Mouse (Mus musculus) intestine, embryonic 16.5 days (tissue): ENCODE measurements around the gene Ppard. TPM values are rescaled to one million over a fixed set of nuclear protein-coding genes. Genes with fewer than 3 reads are reported as not detected.
A peak's percentile ranks its signal among the peaks of the same experiment; 100 is the strongest.

Experiments used
- ATAC-seq: fragments of 200-750 bp; cut with Nextera tagmentation; 2 replicates; pipeline ENCODE4 v1.8.0; 2017; ENCODE audit warnings: moderate TSS enrichment, moderate library complexity
- H3K27ac ChIP-seq: fragments of 300-500 bp; sonication (generic); 2 replicates; pipeline ENCODE4 v1.5.1; 2014; ENCODE audit warnings: mild to moderate bottlenecking, low read length
- H3K27me3 ChIP-seq: fragments of 300-500 bp; sonication (generic); replicated peaks from 2 replicates; pipeline ENCODE4 v1.6.1; 2014; ENCODE audit warnings: low read length, control low read depth, mixed read lengths; ENCODE audit not compliant: control insufficient read depth, insufficient read depth
- H3K36me3 ChIP-seq: fragments of 300-500 bp; sonication (generic); 2 replicates; pipeline ENCODE4 v1.6.1; 2014; ENCODE audit warnings: low read length, control low read depth; ENCODE audit not compliant: control insufficient read depth, insufficient read depth
- H3K4me1 ChIP-seq: fragments of 300-500 bp; sonication (generic); 2 replicates; pipeline ENCODE4 v1.6.1; 2014; ENCODE audit warnings: low read length, control low read depth, mixed read lengths; ENCODE audit not compliant: control insufficient read depth, insufficient read depth
- H3K4me2 ChIP-seq: fragments of 300-500 bp; sonication (generic); 2 replicates; pipeline ENCODE4 v1.6.1; 2014; ENCODE audit warnings: low read depth, low read length, control low read depth
- H3K4me3 ChIP-seq: fragments of 300-500 bp; sonication (generic); 2 replicates; pipeline ENCODE4 v1.5.1; 2014; ENCODE audit warnings: mild to moderate bottlenecking, low read length
- H3K9ac ChIP-seq: fragments of 300-500 bp; sonication (generic); 2 replicates; pipeline ENCODE4 v1.6.1; 2014; ENCODE audit warnings: low read depth, low read length
- H3K9me3 ChIP-seq: fragments of 300-500 bp; sonication (generic); 2 replicates; pipeline ENCODE4 v1.6.1; 2016; ENCODE audit warnings: low read length, control low read depth; ENCODE audit not compliant: control insufficient read depth
- WGBS: fragments of 180-500 bp; shearing (Covaris S2); extraction: QIAGEN DNeasy Blood & Tissue Kit; methylation state at CpG from one replicate; pipeline ENCODE4 v1.1.7; 2014; 5-methylcytosine and 5-hydroxymethylcytosine counted together
- polyA plus RNA-seq: library from polyadenylated mRNA; unstranded; fragments of >200 nt; fragmentation: Nextera tagmentation; extraction: Ambion mirVana; gene quantifications from 2 replicates; pipeline ENCODE4 v1.2.1, GENCODE M21; 2015

The Ppard gene
- polyA plus RNA-seq, 1 experiment from 2014 or later: 2.2 TPM

GRCm38 (mm10) chr17:28205443-28205842 is 27.1 kb upstream of the Ppard start:
- no peak overlapping the region for H3K4me2 ChIP-seq
- no peak overlapping the region for H3K27ac ChIP-seq
- 91% methylated on average over 8 of the region's 8 CpGs for WGBS
- peaks cover 11% of the 10 kb centered on the region for H3K4me1 ChIP-seq
- H3K36me3 ChIP-seq: peaks cover 5% of the 10 kb centered on the region
- H3K9ac ChIP-seq: no peak overlapping the region
- no peak overlapping the region for H3K4me3 ChIP-seq
- no peak for ATAC-seq
- no peaks in the 10 kb centered on the region for H3K27me3 ChIP-seq
- H3K9me3 ChIP-seq: no peaks in the 10 kb centered on the region

- Histone ChIP-seq H3K4me3 (no peak overlapping the region), H3K4me2 (no peak overlapping the region), H3K27me3 (no peaks in the 10 kb centered on the region), H3K9ac (peak overlapping the region; percentile 70), H3K36me3 (no peaks in the 10 kb centered on the region; the same call in 1 of the 2 replicates), H3K4me1 (peaks cover 14% of the 10 kb centered on the region), H3K27ac (peak overlapping the region; percentile 84), H3K9me3 (no peaks in the 10 kb centered on the region)
- 69% methylated on average over 8 of the region's 8 CpGs for WGBS
- peak; percentile 12; the same call in 1 of the 2 replicates for ATAC-seq
These were observed 25.4 kb upstream of the Ppard start for GRCm38 (mm10) chr17:28207092-28207491.

- peaks cover 16% of the 10 kb centered on the region for H3K4me1 ChIP-seq
- WGBS: 21% methylated on average over 26 of the region's 26 CpGs
These were observed 24.7 kb upstream of the Ppard start, which contains the start of gene Def6 for GRCm38 (mm10) chr17:28207591-28208313. Def6 (plus strand) TSS chr17:28207778.

GRCm38 (mm10) chr17:28208314-28208612 is 24.2 kb upstream of the Ppard start:
- no peaks in the 10 kb centered on the region for H3K27me3 ChIP-seq
- 0 out of 2 replicates have a peak overlapping the region, but pooled peaks have one; percentile 70 for H3K9ac ChIP-seq
- no peaks in the 10 kb centered on the region for H3K36me3 ChIP-seq
- peak overlapping the region; percentile 37 for H3K4me3 ChIP-seq
- WGBS: 72% methylated on average over 8 of the region's 8 CpGs
- H3K27ac ChIP-seq: no peak overlapping the region
- ATAC-seq: no peak
- H3K4me2 ChIP-seq: peak overlapping the region; percentile 68
- H3K4me1 ChIP-seq: peaks cover 16% of the 10 kb centered on the region
- H3K9me3 ChIP-seq: no peaks in the 10 kb centered on the region

More at GRCm38 (mm10) chr17:28207591-28208313, 24.7 kb upstream of the Ppard start, which contains the start of gene Def6:
- peak; percentile 90 for ATAC-seq
- H3K9ac ChIP-seq: peak within 1 kb of the TSS; percentile 70
- H3K36me3 ChIP-seq: no peaks in the 10 kb centered on the region
- peak within 1 kb of the TSS; percentile 37 for H3K4me3 ChIP-seq
- no peaks in the 10 kb centered on the region for H3K9me3 ChIP-seq
- peak within 1 kb of the TSS; percentile 84 for H3K27ac ChIP-seq
- peak within 1 kb of the TSS; percentile 68 for H3K4me2 ChIP-seq
- no peaks in the 10 kb centered on the region for H3K27me3 ChIP-seq

DNA sequence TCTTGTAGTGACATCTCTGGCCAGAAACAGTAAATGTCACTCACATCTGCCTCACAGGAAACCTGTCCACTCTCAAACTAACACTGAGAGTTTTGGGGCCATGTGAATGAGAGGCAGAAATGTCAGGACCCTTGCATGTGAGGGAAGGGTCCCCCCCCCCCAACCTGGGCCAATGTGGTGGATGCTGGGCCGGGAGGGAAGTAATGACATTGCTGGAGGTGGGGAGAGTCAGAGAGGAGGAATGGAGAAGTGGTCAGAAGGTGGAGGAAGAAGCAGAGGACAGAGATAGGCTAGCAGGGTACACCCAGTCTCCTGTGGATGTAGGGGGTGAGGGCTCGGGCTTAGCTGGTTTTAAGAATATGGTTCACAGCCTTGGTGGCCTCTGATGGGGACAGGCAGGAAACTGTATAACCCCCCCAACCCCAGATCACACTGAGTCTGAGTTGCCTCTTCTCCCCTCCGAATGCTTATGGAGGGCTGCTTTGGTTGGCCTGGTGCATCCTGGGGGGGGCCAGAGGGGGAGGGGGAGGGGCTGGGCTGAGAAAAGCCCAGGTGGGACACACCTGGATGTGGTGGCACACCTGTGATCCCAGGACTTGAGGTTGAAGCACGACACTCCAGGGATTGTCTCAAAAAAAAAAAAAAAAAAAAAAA is 22.9 kb upstream of the Ppard start:
- Histone ChIP-seq H3K27me3 (no peaks in the 10 kb centered on the region), H3K4me1 (peaks cover 16% of the 10 kb centered on the region), H3K4me2 (no peak overlapping the region), H3K4me3 (no peak overlapping the region), H3K27ac (no peak overlapping the region), H3K9me3 (no peaks in the 10 kb centered on the region), H3K9ac (no peak overlapping the region), H3K36me3 (no peaks in the 10 kb centered on the region)
- ATAC-seq: no peak
- WGBS: 56% methylated on average over 4 of the region's 4 CpGs

GRCm38 (mm10) chr17:28211921-28212341 is 20.6 kb upstream of the Ppard start:
- Histone ChIP-seq H3K27ac (no peak overlapping the region), H3K9me3 (no peaks in the 10 kb centered on the region), H3K9ac (no peak overlapping the region), H3K4me3 (no peak overlapping the region), H3K36me3 (no peaks in the 10 kb centered on the region), H3K27me3 (no peaks in the 10 kb centered on the region), H3K4me2 (no peak overlapping the region), H3K4me1 (peaks cover 16% of the 10 kb centered on the region)
- no peak for ATAC-seq
- 60% methylated on average over 6 of the region's 6 CpGs for WGBS

GRCm38 (mm10) chr17:28212391-28212790 is 20.1 kb upstream of the Ppard start:
- Histone ChIP-seq H3K4me3 (no peak overlapping the region), H3K9me3 (no peaks in the 10 kb centered on the region), H3K4me1 (peaks cover 12% of the 10 kb centered on the region), H3K9ac (no peak overlapping the region), H3K27me3 (no peaks in the 10 kb centered on the region), H3K36me3 (no peaks in the 10 kb centered on the region), H3K27ac (no peak overlapping the region), H3K4me2 (no peak overlapping the region)
- ATAC-seq: no peak
- WGBS: 57% methylated on average over 9 of the region's 9 CpGs

- H3K27me3 ChIP-seq: no peaks in the 10 kb centered on the region
- H3K4me2 ChIP-seq: no peak overlapping the region
- no peak for ATAC-seq
- H3K9ac ChIP-seq: no peak overlapping the region
- 0 out of 2 replicates have a peak, but pooled peaks cover 4% of the 10 kb centered on the region for H3K4me1 ChIP-seq
- H3K9me3 ChIP-seq: no peaks in the 10 kb centered on the region
- WGBS: 34% methylated on average over 4 of the region's 4 CpGs
- no peak overlapping the region for H3K27ac ChIP-seq
- no peaks in the 10 kb centered on the region for H3K36me3 ChIP-seq
- H3K4me3 ChIP-seq: no peak overlapping the region
These were observed 19.3 kb upstream of the Ppard start for GRCm38 (mm10) chr17:28213236-28213635.

DNA sequence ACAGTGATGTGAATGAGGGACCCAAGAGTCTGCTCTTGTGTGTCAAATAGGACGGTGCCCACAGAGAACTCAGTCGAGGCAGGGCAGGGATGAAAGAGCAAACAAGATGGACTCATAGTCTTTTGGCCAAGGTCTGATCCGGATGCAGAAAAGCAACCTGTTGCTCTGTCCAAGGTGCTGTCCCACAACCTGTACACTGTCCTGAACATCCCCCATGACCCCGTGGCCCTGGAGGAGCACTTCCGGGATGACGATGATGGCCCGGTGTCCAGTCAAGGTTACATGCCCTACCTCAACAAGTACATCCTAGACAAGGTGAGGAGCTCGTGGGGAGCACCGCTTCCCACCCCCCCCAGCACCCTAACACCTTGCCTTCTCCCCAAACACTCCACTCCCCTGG is 15.7 kb upstream of the Ppard start:
- H3K9me3 ChIP-seq: no peaks in the 10 kb centered on the region

More for the DNA sequence above, 15.7 kb upstream of the Ppard start:
- Histone ChIP-seq H3K27ac (no peak overlapping the region), H3K4me3 (no peak overlapping the region), H3K4me1 (0 out of 2 replicates have a peak, but pooled peaks cover 4% of the 10 kb centered on the region), H3K4me2 (no peak overlapping the region), H3K9ac (no peak overlapping the region), H3K27me3 (no peaks in the 10 kb centered on the region), H3K36me3 (no peaks in the 10 kb centered on the region)
- ATAC-seq: no peak
- WGBS: 75% methylated on average over 9 of the region's 9 CpGs
